Mouse (Mus musculus) skeletal muscle tissue, postnatal 0 days (tissue): ENCODE data around the gene Gm3629. TPM values are rescaled to one million over a fixed set of nuclear protein-coding genes. Genes with fewer than 3 reads are reported as not detected.

ENCODE experiments used
- polyA plus RNA-seq: library from polyadenylated mRNA; unstranded; fragments of >200 nt; fragmentation: Nextera tagmentation; extraction: Ambion mirVana; gene quantifications from 2 replicates; pipeline ENCODE4 v1.2.1, GENCODE M21; 2015

The Gm3629 gene
- not detected in 2 replicates for polyA plus RNA-seq

DNA sequence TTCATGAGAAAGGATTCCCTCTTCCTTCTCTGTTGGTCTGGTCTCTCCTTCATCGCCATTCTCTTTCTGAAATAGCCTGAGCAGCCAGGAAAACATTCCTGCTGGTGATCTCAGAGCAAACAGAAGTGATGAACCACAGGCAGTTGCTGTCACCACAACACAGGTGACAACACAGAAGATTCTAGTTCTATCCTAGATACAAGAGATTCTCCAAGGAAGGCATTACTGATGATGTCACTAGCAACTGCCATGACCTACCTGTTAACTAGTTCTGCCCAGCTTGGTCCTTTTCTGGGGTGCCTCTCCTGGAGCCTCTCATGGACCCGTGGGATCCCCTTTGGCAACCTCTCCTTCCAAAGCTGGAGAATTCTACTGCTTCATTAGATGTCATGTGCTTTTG is at the start of gene Gm3629:
Gm3629 (minus strand) TSS at position 101 of the 400 bp plus-strand sequence.

DNA sequence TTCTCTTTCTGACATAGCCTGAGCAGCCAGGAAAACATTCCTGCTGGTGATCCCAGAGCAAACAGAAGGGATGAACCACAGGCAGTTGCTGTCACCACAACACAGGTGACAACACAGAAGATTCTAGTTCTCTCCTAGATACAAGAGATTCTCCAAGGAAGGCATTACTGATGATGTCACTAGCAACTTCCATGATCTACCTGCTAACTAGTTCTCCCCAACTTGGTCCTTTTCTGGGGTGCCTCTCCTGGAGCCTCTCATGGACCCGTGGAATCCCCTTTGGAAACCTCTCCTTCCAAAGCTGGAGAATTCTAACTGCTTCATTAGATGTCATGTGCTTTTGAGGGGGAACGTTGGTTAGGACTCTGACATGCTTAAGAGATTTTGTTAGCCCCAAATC is 31.9 kb upstream of the Gm3629 start, which contains the start of gene Gm3460:
Gm3460 (minus strand) TSS at position 101 of the 400 bp plus-strand sequence.

DNA sequence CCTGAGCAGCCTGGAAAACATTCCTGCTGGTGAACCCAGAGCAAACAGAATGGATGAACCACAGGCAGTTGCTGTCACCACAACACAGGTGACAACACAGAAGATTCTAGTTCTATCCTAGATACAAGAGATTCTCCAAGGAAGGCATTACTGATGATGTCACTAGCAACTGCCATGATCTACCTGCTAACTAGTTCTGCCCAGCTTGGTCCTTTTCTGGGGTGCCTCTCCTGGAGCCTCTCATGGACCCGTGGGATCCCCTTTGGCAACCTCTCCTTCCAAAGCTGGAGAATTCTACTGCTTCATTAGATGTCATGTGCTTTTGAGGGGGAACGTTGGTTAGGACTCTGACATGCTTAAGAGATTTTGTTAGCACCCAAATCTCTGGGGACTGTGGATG is 53.2 kb downstream of the Gm3629 start, which contains the start of gene Gm8356:
Gm8356 (minus strand) TSS at position 101 of the 400 bp plus-strand sequence.

Other genes with a start within 250 kb of the Gm3629 start
- gene Gm3618, start 246.9 kb downstream of the Gm3629 start, polyA plus RNA-seq = not detected in 2 replicates
- not detected in 2 replicates for gene Gm16440, start 200.3 kb downstream of the Gm3629 start, polyA plus RNA-seq
- gene Gm3591, start 178.1 kb downstream of the Gm3629 start, polyA plus RNA-seq = 0.65 TPM in 1 of 2 replicates, not detected in the other
- not detected in 2 replicates for gene Gm3594, start 146.0 kb downstream of the Gm3629 start, polyA plus RNA-seq
- not detected in 2 replicates for gene Gm8356, start 53.3 kb downstream of the Gm3629 start, polyA plus RNA-seq
- not detected in 2 replicates for gene Gm3460, start 31.8 kb upstream of the Gm3629 start, polyA plus RNA-seq
- not detected in 2 replicates for gene Gm10251, start 93.6 kb upstream of the Gm3629 start, polyA plus RNA-seq
- not detected in 2 replicates for gene Gm8050, start 129.6 kb upstream of the Gm3629 start, polyA plus RNA-seq
- gene Gm3636, start 151.7 kb upstream of the Gm3629 start, polyA plus RNA-seq = 5.2 and 5.5 TPM in 2 replicates
- gene Gm8362, start 183.8 kb upstream of the Gm3629 start, polyA plus RNA-seq = not detected in 2 replicates
- gene Gm3642, start 249.7 kb upstream of the Gm3629 start, polyA plus RNA-seq = 0.09 TPM in 1 of 2 replicates, not detected in the other